Mouse (Mus musculus) thymus, adult 2 months (tissue): Measurements from ENCODE around the gene BC005624.

Source experiments
- CTCF ChIP-seq: fragments of 200-500 bp; IDR thresholded peaks from 2 replicates; pipeline ENCODE4 v1.5.1; 2012; ENCODE audit warnings: mild to moderate bottlenecking, control low read depth, low read length, moderate library complexity, borderline replicate concordance; ENCODE audit not compliant: control insufficient read depth, poor library complexity, insufficient read depth; ENCODE audit errors: extremely low read depth
- POLR2A ChIP-seq: fragments of 200-500 bp; IDR thresholded peaks from 2 replicates; pipeline ENCODE4 v1.6.1; 2012; ENCODE audit warnings: mild to moderate bottlenecking, low read length, control low read depth, moderate library complexity; ENCODE audit not compliant: control insufficient read depth, poor library complexity, insufficient read depth; ENCODE audit errors: extremely low read depth

- TF ChIP-seq CTCF (no peak), POLR2A (no peak)
Observed at GRCm38 (mm10) chr2:30937731-30938130, 44.3 kb downstream of the BC005624 start.
